Mouse (Mus musculus) liver, adult 2 months (tissue): Measurements from ENCODE around the gene Tob1. TPM values are rescaled to one million over a fixed set of nuclear protein-coding genes. Genes with fewer than 3 reads are reported as not detected.

Experiments
- DNase-seq: peaks from one replicate; pipeline ENCODE4 v3.0.0-alpha.2; 2011; ENCODE audit warnings: low read depth, low spot score; ENCODE audit errors: extremely low read depth
- H3K27ac ChIP-seq: fragments of 200-500 bp; replicated peaks from 2 replicates; pipeline ENCODE4 v1.5.1; 2012; ENCODE audit warnings: low read depth, mild to moderate bottlenecking, control low read depth, inconsistent platforms, low read length; ENCODE audit not compliant: insufficient read depth
- H3K27me3 ChIP-seq: fragments of 200-500 bp; 2 replicates; pipeline ENCODE4 v1.6.1; 2012; ENCODE audit warnings: mild to moderate bottlenecking, moderate library complexity, low read length, inconsistent platforms; ENCODE audit not compliant: control insufficient read depth, insufficient read depth
- H3K36me3 ChIP-seq: fragments of 200-500 bp; 2 replicates; pipeline ENCODE4 v1.6.1; 2012; ENCODE audit warnings: low read length, inconsistent platforms; ENCODE audit not compliant: control insufficient read depth, insufficient read depth
- H3K4me1 ChIP-seq: fragments of 200-500 bp; 2 replicates; pipeline ENCODE4 v1.6.1; 2011; ENCODE audit warnings: low read length; ENCODE audit not compliant: control insufficient read depth, insufficient read depth
- H3K4me3 ChIP-seq: fragments of 200-500 bp; 2 replicates; pipeline ENCODE4 v1.5.1; 2011; ENCODE audit warnings: low read depth, mild to moderate bottlenecking, control low read depth, low read length, moderate library complexity; ENCODE audit not compliant: insufficient read depth
- H3K79me2 ChIP-seq: fragments of 200-500 bp; 2 replicates; pipeline ENCODE4 v1.6.1; 2012; ENCODE audit warnings: inconsistent platforms, mild to moderate bottlenecking, low read length, moderate library complexity; ENCODE audit not compliant: control insufficient read depth, insufficient read depth
- H3K9ac ChIP-seq: fragments of 200-500 bp; 2 replicates; pipeline ENCODE4 v1.6.1; 2012; ENCODE audit warnings: low read depth, mild to moderate bottlenecking, control low read depth, inconsistent platforms, low read length
- CTCF ChIP-seq: fragments of 200-500 bp; IDR thresholded peaks from 2 replicates; pipeline ENCODE4 v1.5.1; 2011; ENCODE audit warnings: low read depth, low read length, control low read depth
- POLR2A ChIP-seq: fragments of 200-500 bp; IDR thresholded peaks from 2 replicates; pipeline ENCODE4 v1.6.1; 2011; ENCODE audit warnings: low read length, control low read depth; ENCODE audit not compliant: insufficient read depth; ENCODE audit errors: extremely low read depth
- WGBS: fragments of 180-500 bp; shearing (Covaris S2); methylation state at CpG from one replicate; pipeline ENCODE4 v1.1.7; 2018; 5-methylcytosine and 5-hydroxymethylcytosine counted together
- polyA plus RNA-seq: library from polyadenylated mRNA; depleted of rRNA; stranded (reverse); fragments of >200 nt; gene quantifications from 2 replicates; pipeline ENCODE4 v1.2.3, GENCODE M21; 2012; rRNA removed
- total RNA-seq: library from RNA; depleted of rRNA; stranded (reverse); fragments of >200 nt; gene quantifications from 2 replicates; pipeline ENCODE4 v1.2.3, GENCODE M21; 2014; rRNA removed

Tob1 gene
- total RNA-seq (39.9 and 50.1 TPM in 2 replicates), polyA plus RNA-seq (47.1 and 72.2 TPM in 2 replicates)

DNA sequence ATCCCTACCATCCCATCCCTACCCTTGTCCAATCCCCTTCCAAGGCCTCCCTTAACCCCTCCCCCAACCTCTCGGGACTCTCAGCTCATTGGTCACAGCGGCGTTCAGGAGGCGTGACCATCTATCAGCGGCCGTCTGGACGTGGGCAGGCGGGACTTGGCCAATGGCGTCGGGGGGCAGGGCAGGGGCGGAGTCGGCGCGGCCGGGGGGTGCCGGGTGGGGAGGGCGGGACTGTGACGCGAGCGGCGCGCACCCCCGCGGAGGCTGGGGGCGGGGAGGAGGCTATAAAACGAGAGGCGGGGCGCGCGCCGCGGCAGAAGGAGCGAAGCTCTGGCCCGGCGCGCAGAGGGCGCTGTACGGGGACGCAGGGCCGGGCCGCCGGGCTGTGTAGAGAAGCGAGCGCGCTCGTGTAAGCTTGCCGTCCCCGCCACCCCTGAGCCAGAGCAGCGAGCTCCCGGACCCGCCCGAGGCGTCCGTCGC, at the start of gene Tob1:
Gene Tob1 (plus strand): TSS at position 331 of the 480 bp plus-strand sequence.
- DNase-seq: peak; percentile 96
- H3K27ac ChIP-seq: peak within 1 kb of the TSS; percentile 98
- TF ChIP-seq CTCF (no peak), POLR2A (peak; percentile 100)

DNA sequence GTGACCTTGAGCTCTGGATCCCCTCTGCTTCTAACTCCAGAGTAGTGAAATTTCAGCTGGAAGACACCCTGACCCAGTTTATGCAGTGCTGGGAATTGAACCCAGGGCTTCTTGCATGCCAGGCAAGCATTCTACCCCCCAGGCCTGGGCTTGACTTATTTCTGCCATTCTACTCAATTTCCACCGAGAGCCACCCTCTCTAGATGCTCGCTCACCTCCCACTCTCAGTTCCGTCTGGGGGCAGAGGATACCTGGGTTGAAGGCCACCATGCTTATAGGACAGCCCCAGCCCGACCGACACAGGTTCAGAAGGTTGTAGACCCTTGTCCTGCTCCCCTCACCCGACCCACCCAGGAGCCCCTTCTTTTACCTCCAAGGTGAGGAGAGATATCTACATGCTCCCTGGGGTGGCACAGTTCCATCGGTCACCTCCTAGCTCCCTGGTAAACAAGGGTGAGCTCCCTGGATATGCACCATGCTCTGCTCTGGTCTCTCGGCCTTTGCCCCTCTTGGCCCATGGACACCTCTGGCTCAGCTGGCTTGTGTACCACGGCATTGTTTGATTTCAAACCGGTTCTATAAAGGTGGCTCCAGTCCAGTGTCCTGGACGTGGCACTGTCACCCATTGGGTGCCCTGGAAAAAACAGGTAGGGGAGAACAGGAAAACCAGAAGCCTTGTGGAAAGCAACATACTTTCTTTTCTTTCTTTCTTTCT, 49.2 kb upstream of the Tob1 start:
- WGBS: 28% methylated on average over 11 of the region's 11 CpGs
- Histone ChIP-seq H3K4me3 (peak overlapping the region; percentile 45), H3K27ac (peak overlapping the region; percentile 92), H3K4me1 (peaks cover 23% of the 10 kb centered on the region), H3K36me3 (no peaks in the 10 kb centered on the region), H3K27me3 (no peaks in the 10 kb centered on the region), H3K9ac (peak overlapping the region; percentile 65), H3K79me2 (no peaks in the 10 kb centered on the region)
- no peak for TF ChIP-seq CTCF
- TF ChIP-seq POLR2A: no peak
- DNase-seq: peak; percentile 99

More for the DNA sequence above, at the start of gene Tob1:
- H3K4me3 ChIP-seq: peak within 1 kb of the TSS; percentile 76
- peaks cover 18% of the 10 kb centered on the region for H3K79me2 ChIP-seq
- H3K27me3 ChIP-seq: no peaks in the 10 kb centered on the region
- H3K9ac ChIP-seq: peak within 1 kb of the TSS; percentile 99
- 1% methylated on average over 50 of the region's 55 CpGs for whole genome bisulfite sequencing
- H3K4me1 ChIP-seq: peaks cover 8% of the 10 kb centered on the region; the same call in 1 of the 2 replicates
- peaks cover 13% of the 10 kb centered on the region for H3K36me3 ChIP-seq

DNA sequence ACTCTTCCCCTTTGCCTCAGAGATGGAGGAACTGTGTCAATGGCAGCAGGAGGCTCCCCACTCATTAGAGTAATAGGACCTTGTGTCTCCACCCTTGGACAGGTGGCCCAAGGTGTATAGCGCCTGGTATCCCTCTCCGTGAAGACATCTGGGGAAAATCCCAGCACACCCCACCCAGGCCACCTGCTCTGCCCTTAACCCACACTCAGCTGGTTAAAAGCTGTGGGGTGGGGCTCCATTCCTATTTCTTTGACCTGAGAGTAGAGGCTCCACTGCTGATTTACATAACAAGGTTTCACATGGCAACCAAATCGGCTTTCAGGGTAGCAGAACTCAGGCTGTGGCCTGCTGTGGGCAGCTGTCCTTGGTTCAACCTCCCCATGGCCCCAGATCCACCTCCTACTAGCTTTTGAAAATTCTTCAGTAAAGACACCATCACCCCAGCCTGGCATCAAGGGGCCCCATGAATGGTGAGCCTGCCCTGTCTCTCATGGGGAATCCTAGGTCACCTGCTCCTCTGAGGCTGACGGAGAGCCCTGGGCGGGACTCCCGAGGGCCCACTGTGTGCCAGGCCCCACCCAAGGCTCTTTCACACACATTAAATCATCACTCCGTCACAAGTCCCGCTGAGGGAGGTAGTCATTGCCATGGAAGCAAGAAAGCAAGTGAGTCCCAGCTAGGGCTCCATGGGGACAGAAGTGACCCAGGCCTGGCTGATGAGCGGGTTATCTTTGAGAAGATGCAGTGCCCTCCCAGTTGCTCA, 48.1 kb upstream of the Tob1 start:
- WGBS: 82% methylated on average over 9 of the region's 9 CpGs
- H3K79me2 ChIP-seq: no peaks in the 10 kb centered on the region
- no peaks in the 10 kb centered on the region for H3K36me3 ChIP-seq
- H3K4me1 ChIP-seq: peaks cover 23% of the 10 kb centered on the region
- no peak overlapping the region for H3K9ac ChIP-seq
- H3K27me3 ChIP-seq: no peaks in the 10 kb centered on the region
- H3K4me3 ChIP-seq: no peak overlapping the region
- DNase-seq: no peak
- TF ChIP-seq CTCF (no peak), POLR2A (no peak)
- H3K27ac ChIP-seq: peak overlapping the region; percentile 57

DNA sequence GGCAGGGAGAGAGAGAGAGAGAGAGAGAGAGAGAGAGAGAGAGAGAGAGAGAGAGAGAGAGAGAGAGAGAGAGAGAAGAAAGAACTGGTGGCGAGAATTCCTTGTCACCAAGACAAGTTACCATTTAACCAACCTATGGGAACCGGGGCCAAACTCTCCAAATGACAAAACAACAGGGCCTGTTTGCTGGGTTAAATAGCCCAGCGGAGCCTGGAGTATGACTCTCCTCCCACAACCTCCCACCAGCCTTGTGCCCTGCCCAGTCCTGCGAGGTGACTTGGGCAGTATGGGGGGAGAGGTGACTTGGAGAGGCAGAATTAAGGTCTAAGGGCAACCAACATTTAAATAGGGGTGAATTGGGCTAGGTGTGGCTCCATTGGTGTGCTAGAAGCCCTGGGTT, 45.5 kb upstream of the Tob1 start:
- DNase-seq: peak; percentile 87
- TF ChIP-seq CTCF: no peak
- no peak for TF ChIP-seq POLR2A
- Histone ChIP-seq H3K4me3 (no peak overlapping the region), H3K27me3 (no peaks in the 10 kb centered on the region), H3K27ac (peak overlapping the region; percentile 88), H3K9ac (peak overlapping the region; percentile 43), H3K79me2 (no peaks in the 10 kb centered on the region), H3K36me3 (no peaks in the 10 kb centered on the region), H3K4me1 (peaks cover 16% of the 10 kb centered on the region)
- 32% methylated on average over 4 of the region's 4 CpGs for WGBS

DNA sequence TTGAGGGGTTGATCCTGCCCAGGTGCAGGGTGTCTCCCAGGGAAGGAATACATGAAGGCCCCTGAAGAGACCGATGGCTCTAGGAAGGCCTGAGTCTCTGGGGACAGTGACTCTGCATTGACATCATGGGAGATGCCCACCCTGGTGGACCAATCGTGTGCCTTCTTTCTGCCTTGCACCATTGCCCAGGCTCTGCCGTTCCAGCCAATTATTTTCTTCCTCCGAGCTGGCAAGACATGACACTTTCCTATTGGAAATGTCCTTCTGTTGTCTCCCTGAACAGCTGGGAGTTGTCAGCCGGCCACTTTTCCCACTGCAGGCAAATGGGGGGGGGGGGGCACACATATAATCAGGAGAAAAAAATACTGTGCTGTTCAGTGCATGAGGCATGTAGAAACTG, 43.0 kb upstream of the Tob1 start:
- no peak overlapping the region for H3K27ac ChIP-seq
- TF ChIP-seq CTCF: no peak
- TF ChIP-seq POLR2A: no peak

More for the DNA sequence above, 43.0 kb upstream of the Tob1 start:
- 84% methylated on average over 5 of the region's 5 CpGs for WGBS
- H3K9ac ChIP-seq: no peak overlapping the region
- no peaks in the 10 kb centered on the region for H3K79me2 ChIP-seq
- H3K4me3 ChIP-seq: no peak overlapping the region
- no peaks in the 10 kb centered on the region for H3K27me3 ChIP-seq
- H3K36me3 ChIP-seq: no peaks in the 10 kb centered on the region
- DNase-seq: no peak
- peaks cover 17% of the 10 kb centered on the region for H3K4me1 ChIP-seq
